Mouse (Mus musculus) gastrocnemius, adult 18-20 months (tissue): ENCODE measurements around the gene Gm35549. TPM values are rescaled to one million over a fixed set of nuclear protein-coding genes. Genes with fewer than 3 reads are reported as not detected.

Experiments
- DNase-seq: peaks from one replicate; pipeline ENCODE4 v3.0.0; 2021; ENCODE audit warnings: low spot score
- total RNA-seq, 2 experiments: library from RNA; stranded (reverse); gene quantifications; 2 replicates each; pipeline ENCODE4 v1.2.3; 2021

Gm35549 gene
- total RNA-seq, 2 experiments from 2014 or later, result not detected

GRCm38 (mm10) chr9:122826743-122827142 is 17.1 kb downstream of the Gm35549 start:
- no peak for DNase-seq

- no peak for DNase-seq
These were observed 20.3 kb downstream of the Gm35549 start for GRCm38 (mm10) chr9:122823374-122824017.

- no peak for DNase-seq
These were observed 28.5 kb downstream of the Gm35549 start for GRCm38 (mm10) chr9:122815239-122815851.

GRCm38 (mm10) chr9:122814775-122815174 is 29.1 kb downstream of the Gm35549 start:
- no peak for DNase-seq

- no peak for DNase-seq
These were observed 31.4 kb downstream of the Gm35549 start for GRCm38 (mm10) chr9:122812386-122812785.

- peak; percentile 52 for DNase-seq
These were observed 33.6 kb downstream of the Gm35549 start for GRCm38 (mm10) chr9:122810212-122810611.

- DNase-seq, result no peak
These were observed 36.6 kb downstream of the Gm35549 start for GRCm38 (mm10) chr9:122807186-122807585.

GRCm38 (mm10) chr9:122805845-122806341 is 37.9 kb downstream of the Gm35549 start:
- no peak for DNase-seq

GRCm38 (mm10) chr9:122805053-122805844 is 38.6 kb downstream of the Gm35549 start, which contains the start of gene Tcaim:
Gene Tcaim (plus strand): TSS chr9:122805539.
- DNase-seq, result peak; percentile 93

GRCm38 (mm10) chr9:122786534-122786933 is 57.3 kb downstream of the Gm35549 start:
- DNase-seq, result no peak

GRCm38 (mm10) chr9:122785231-122785630 is 58.6 kb downstream of the Gm35549 start:
- no peak for DNase-seq

Other genes starting within 250 kb of the Gm35549 start
- gene Topaz1, start 96.7 kb downstream of the Gm35549 start, total RNA-seq, result not detected
- gene Tcaim, start 38.5 kb downstream of the Gm35549 start, total RNA-seq, result 10 to 100 TPM; 23.3 to 25.0 TPM
- gene Zfp445, start 22.0 kb upstream of the Gm35549 start, total RNA-seq, result 10 to 100 TPM; 34.8 to 35.6 TPM
- gene Zkscan7, start 41.6 kb upstream of the Gm35549 start, total RNA-seq, result 1 to 10 TPM; 3.2 to 4.1 TPM
- gene Zfp105, start 79.0 kb upstream of the Gm35549 start, total RNA-seq, result under 1 TPM; 0.59 to 0.64 TPM
- 1 to 10 TPM; 9.2 to 9.9 TPM for gene 1110059G10Rik, start 107.0 kb upstream of the Gm35549 start, total RNA-seq
- gene Kif15, start 107.0 kb upstream of the Gm35549 start, total RNA-seq, result not detected
- 10 to 100 TPM in 1 of 2 experiments, 1 to 10 TPM in 1; 8.6 to 10.5 TPM for gene Tmem42, start 177.3 kb upstream of the Gm35549 start, total RNA-seq
- gene Tgm4, start 190.7 kb upstream of the Gm35549 start, total RNA-seq, result under 1 TPM in 1 of 2 experiments, not detected in 1; 0.27 TPM